Mouse (Mus musculus) thymus, adult 18-20 months (tissue): ENCODE results near the gene Siah3.
"Not testable (repeated sequence)": the region's sequence is repeated elsewhere in the genome, so short reads cannot be mapped to it uniquely, and the experiment has no call there.

Experiments
- DNase-seq, 2 experiments: peaks; one replicate each; pipeline ENCODE4 v3.0.0; 2022; ENCODE audit warnings: mixed read lengths in 2 of 2

Gene Siah3

GRCm38 (mm10) chr14:75455743-75456421 lies at the start of gene Siah3:
Siah3 (plus strand) TSS chr14:75455982.
- no peak for DNase-seq

DNA sequence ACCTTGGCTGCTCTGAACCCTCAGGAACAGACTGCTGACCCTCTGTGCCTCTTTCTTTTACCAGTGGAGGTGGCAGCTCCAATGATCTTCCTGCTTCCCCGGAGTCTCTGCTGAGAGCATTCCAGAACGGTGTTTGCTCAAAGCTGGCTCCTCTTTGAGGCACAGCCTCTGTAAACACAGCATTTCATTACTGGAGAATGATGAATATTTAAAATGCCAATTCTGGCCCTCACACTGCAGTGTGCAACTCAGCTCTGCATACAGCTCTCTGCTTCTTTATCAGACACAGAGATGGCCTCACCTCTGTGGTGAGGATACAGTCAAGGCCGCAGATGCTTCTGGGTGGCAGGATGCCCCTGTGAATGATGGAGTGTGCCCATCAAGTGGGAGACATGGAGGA lies 46.0 kb upstream of the Siah3 start:
- DNase-seq = no peak

DNA sequence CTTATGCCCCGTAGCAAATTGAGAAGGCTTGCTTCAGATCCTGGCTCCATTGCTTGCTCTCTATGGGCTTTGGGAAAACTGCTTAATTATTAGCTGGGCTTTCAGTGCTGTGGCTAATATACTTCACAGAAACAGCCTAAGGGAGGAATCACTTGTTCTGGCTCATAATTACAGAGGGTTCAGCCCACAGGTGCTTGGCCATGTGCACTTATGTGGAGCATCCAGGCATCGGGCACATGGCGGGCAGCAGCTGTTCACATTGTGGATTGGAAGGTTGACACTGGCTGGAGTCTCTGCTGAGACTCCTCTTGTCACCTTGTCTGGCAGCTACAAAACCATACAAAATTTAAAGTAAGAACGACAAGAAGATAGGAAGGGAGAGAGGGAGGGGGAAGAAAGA lies 45.4 kb upstream of the Siah3 start:
- no peak for DNase-seq

GRCm38 (mm10) chr14:75418721-75419120 lies 37.1 kb upstream of the Siah3 start:
- no peak for DNase-seq

GRCm38 (mm10) chr14:75419876-75420275 lies 35.9 kb upstream of the Siah3 start:
- DNase-seq = no peak

DNA sequence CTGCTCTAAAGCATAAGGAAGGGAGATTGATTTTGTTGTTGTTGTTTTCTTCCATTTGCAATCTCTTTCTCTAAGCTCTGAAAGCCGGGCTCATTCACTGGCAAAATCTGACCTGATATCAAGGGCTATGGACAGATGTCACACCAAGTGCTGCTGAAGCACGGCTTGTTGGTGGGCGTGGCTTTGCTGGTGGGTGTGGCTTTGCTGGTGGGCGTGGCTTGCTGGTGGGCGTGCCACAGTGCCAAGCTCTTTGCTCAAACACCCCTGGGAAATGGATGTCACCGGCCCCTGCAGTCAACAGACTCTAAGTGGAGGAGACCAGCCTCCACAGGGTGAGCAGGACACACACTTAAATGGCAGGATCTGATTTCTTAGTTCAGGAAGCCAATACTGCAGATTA lies 35.0 kb upstream of the Siah3 start:
- DNase-seq = no peak

GRCm38 (mm10) chr14:75431173-75431786 lies 24.5 kb upstream of the Siah3 start:
- no peak for DNase-seq

GRCm38 (mm10) chr14:75432850-75433249 lies 22.9 kb upstream of the Siah3 start:
- DNase-seq = no peak

DNA sequence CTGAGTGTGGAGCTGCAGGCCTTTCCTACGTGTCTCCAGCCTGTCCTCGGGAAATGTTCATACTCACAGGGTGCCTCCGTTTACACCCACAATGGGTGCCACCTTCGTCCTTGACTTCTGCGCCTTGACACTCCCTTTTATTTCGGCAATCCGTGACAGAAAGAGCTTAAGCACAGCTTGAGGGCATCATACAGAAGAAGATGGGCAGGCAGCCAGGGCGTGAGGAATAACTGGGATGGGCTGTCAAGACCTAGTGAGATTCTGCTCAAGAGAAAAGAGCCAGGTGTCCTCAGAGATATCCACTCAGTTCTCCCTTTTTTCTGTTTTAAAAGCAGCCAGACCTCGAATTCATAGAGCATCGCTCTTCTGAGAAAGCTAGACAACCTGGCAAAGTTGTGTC lies 21.2 kb upstream of the Siah3 start:
- DNase-seq = no peak

GRCm38 (mm10) chr14:75444486-75445105 lies 11.2 kb upstream of the Siah3 start:
- peak; percentile 30 to 53 for DNase-seq

GRCm38 (mm10) chr14:75445281-75445947 lies 10.4 kb upstream of the Siah3 start:
- DNase-seq = peak; percentile 85 to 91

DNA sequence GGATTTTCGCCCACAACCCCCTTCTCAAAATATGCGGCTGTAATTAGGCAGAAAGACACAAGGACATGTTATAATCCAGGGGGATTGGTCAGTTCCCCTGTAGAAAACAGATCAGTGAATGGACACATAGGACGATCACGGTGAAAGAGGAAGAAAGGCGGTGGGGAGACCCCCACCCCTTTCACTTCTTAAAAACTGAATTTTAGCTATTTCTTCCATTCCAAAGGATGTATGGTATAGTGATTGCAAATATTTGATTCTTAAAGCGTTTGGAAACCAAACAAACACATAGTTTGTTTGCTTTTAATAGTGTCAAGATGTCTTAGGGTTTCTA lies 9.9 kb upstream of the Siah3 start:
- DNase-seq = no peak

- DNase-seq = not testable (repeated sequence)
Observed at GRCm38 (mm10) chr14:75446314-75446713, 9.5 kb upstream of the Siah3 start.

GRCm38 (mm10) chr14:75453906-75454305 lies 1.9 kb upstream of the Siah3 start:
- DNase-seq = no peak

DNA sequence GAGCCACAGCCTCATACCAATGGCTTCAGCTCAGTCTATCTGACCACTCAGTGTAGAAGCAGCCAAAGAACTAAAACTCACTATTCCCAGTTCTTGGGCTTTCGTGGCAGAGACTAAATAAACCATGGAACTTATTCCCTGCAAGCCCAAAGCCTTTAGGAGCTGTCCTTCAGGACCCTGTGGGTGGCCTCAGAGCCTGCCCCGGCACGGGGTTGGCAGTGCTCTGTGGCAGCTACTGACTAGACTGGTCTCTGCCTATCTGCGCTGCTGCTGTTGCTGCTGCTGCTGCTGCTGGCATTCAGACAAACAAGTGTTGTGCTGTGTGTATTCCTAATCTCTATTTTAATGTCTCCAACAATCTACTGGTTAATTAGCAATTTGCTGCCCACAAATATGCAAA lies 1.1 kb upstream of the Siah3 start:
- no peak for DNase-seq

DNA sequence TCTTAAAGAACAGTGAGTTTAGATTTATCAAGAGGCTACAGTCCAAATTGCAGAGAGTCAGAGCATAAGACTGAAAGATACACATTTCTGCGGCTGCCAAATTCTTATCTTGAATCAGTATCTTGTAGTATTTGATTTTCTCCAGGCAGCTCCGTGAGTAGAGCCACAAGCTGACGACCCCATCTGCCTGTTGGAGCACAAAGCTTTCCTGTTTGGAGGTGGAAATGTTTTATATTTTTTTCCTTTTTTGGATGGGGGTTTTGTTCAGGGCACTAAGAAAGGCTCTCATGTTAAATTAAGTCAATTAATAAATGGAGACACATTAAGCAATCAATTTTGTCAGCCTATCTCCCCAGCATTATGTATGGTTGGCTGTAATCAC lies 430 bp upstream of the Siah3 start:
- no peak for DNase-seq

- DNase-seq = no peak
Observed at GRCm38 (mm10) chr14:75456489-75457220, 873 bp downstream of the Siah3 start.

DNA sequence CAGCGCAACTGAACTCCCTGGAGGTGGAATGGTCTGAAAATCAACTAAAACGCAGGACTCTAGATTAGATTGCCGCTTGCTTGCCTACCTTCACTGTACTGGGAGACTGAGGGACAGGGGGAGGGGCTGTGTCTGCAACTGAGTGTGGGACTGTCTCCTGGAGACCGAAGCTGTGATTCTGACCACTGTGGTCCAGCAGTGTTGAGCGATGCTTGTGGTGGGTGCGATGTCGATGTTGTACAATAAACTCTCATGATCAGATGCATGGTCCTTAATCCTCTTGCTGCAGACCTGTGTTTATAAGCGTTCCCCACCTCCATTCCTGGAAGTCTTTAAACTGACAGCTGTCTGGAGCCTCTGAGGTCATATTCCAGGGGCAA lies 1.4 kb downstream of the Siah3 start:
- DNase-seq = no peak

- no peak for DNase-seq
Observed at GRCm38 (mm10) chr14:75459431-75459830, 3.6 kb downstream of the Siah3 start.

DNA sequence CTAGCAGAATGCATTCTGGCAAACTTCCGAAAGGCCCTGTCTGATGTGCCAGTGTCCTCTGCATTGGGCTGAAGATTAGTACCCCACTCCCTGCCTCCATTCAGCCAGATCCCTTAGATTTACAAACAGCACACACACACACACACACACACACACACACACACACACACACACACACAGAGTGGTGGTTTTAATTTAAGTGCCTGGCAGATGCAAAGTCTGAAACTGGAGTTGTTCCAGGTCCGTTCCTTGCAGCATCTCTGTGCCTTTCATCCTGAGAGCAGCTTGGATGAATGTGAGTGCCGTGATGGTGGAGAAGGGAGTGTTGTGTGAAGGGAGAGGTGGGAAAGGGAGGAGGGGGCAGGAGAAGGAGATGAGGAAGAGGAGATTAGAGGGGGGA lies 4.2 kb downstream of the Siah3 start:
- no peak for DNase-seq

GRCm38 (mm10) chr14:75460436-75460835 lies 4.7 kb downstream of the Siah3 start:
- DNase-seq = no peak

DNA sequence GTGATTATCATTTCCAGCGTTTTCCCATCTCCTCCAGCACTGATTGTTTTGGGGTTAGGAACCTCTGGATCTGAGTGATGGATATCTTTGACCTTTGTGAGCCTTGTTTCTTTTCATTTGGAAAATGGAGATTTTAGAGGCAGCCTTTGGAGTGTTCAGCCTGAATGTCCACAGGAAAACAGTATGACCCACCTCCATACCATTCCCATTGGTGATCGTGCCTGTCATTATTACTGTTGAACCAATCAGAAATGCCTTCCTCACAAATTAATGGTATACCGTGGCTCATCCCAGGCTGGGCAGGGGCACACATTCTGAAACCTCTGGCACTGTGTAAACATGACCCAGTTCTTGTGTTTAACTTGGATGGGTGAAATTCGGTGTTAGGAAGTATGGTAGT lies 6.0 kb downstream of the Siah3 start:
- DNase-seq = no peak

GRCm38 (mm10) chr14:75463171-75463570 lies 7.4 kb downstream of the Siah3 start:
- no peak for DNase-seq
